1 mouse cellular context compared by ENCODE assay signal in the genomic region with DNA sequence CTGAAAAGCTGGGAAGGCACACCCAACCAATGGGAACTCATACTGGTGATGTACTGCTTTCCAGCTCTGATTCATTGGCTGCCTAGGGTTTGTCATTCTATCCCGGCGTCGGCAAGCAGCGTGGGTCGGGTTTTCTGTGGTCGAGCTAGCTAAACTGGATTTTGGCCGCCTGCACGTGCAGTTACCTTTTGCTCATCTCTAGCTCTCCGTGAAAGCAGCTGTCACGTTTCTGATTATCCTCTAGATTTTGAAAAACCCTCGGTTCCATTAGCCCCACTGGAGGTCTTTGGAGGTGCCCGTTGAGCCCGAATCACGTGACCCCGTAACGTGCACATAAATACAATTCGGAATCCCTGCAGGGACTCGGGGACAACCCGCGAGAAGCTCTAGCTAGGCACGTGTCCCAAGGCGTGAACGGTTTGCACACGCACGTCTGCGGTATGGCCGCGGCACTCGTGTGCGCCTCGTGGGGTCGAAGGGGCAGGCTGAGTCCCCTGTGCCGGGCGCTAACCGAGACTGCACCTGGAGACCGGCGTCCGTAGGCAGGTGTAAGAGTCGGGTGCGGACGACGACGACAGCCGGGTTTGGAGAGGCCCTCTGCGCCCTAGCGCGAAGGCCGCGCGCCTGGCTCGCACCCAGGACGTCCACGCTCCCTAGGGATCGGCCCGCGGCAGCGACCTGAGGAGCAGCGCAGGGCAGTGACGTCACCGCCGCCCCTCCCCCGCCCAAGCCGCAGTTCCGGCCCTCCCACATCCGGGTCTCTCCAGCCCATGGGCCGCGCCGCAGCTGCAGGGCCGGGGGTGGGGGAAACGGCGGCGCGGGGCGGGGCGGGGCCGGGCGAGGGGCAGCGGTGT.
TF ChIP-seq lines count a peak whose summit lies in the region.

No protein-coding gene starts in this region.

TF ChIP-seq in CH12.LX, 34 proteins besides CTCF, POLR2A, EP300 and RAD21 (continued from another document):
- TF ChIP-seq E2F4 (IDR thresholded peaks at IDR 0.05; ENCODE audit: insufficient replicate concordance, low read depth, low read length) (no peak), ELF1 (IDR thresholded peaks at IDR 0.05; ENCODE audit: low read depth, low read length) (peak; percentile 87), KAT2A (IDR thresholded peaks at IDR 0.05; ENCODE audit: insufficient replicate concordance, low read length) (peak; percentile 72; the same call in 1 of the 2 replicates), JUN (IDR thresholded peaks at IDR 0.05; ENCODE audit: insufficient read depth, low read depth, low read length) (no peak), MEF2A (IDR thresholded peaks at IDR 0.05; ENCODE audit: borderline replicate concordance, low read depth, low read length) (no peak), MYC (IDR thresholded peaks at IDR 0.05; ENCODE audit: low read depth, low read length) (peak; percentile 92), ZKSCAN1 (IDR thresholded peaks at IDR 0.05; ENCODE audit: borderline replicate concordance, low read depth, low read length) (no peak), IRF4 (IDR thresholded peaks at IDR 0.05; ENCODE audit: low read depth, low read length) (peak; percentile 82; the same call in 1 of the 2 replicates), NRF1 (IDR thresholded peaks at IDR 0.05; ENCODE audit: low read depth, low read length) (no peak), ETS1 (conservative IDR thresholded peaks at IDR 0.05; ENCODE audit: low read depth, low read length) (peak; percentile 52), MAFK (IDR thresholded peaks at IDR 0.05; ENCODE audit: insufficient replicate concordance, low read length) (no peak), MAZ (IDR thresholded peaks at IDR 0.05; ENCODE audit: low read depth, low read length) (peak; percentile 85; the same call in 1 of the 2 replicates), CHD2 (IDR thresholded peaks at IDR 0.05; ENCODE audit: low read length) (peak; percentile 92), JUND (conservative IDR thresholded peaks at IDR 0.05; ENCODE audit: low read depth, low read length) (no peak), SIN3A (IDR thresholded peaks at IDR 0.05; ENCODE audit: low read length) (no peak), NELFE (IDR thresholded peaks at IDR 0.05; ENCODE audit: low read depth, low read length) (peak; percentile 87), SMC3 (IDR thresholded peaks at IDR 0.05; ENCODE audit: low read depth, low read length) (no peak), POLR2AphosphoS2 (IDR thresholded peaks at IDR 0.05; ENCODE audit: low read depth, low read length) (no peak; the same call in 1 of the 2 replicates), PAX5 (IDR thresholded peaks at IDR 0.05; ENCODE audit: low read length) (no peak), ZC3H11A (IDR thresholded peaks at IDR 0.05; ENCODE audit: low read depth, low read length) (no peak), HCFC1 (IDR thresholded peaks at IDR 0.05; ENCODE audit: low read depth, low read length) (peak; percentile 82), MXI1 (IDR thresholded peaks at IDR 0.05; ENCODE audit: low read depth, low read length) (peak; percentile 90), ZMIZ1 (IDR thresholded peaks at IDR 0.05; ENCODE audit: low read depth, low read length) (no peak), ZNF384 (IDR thresholded peaks at IDR 0.05; ENCODE audit: low read depth, low read length) (no peak), RCOR1 (conservative IDR thresholded peaks at IDR 0.05; ENCODE audit: low read depth, low read length) (peak; percentile 53), TBP (conservative IDR thresholded peaks at IDR 0.05; ENCODE audit: low read depth, low read length) (no peak), USF2 (conservative IDR thresholded peaks at IDR 0.05; ENCODE audit: low read depth, low read length) (peak; percentile 85), BHLHE40 (IDR thresholded peaks at IDR 0.05; ENCODE audit: low read depth, low read length) (peak; percentile 97), CHD1 (IDR thresholded peaks at IDR 0.05; ENCODE audit: low read depth, low read length) (no peak)
